Mouse (Mus musculus): ENCODE results near the gene Zfp638.
"Not testable (repeated sequence)": the region's sequence is repeated elsewhere in the genome, so short reads cannot be mapped to it uniquely, and the experiment has no call there.

Zfp638 gene

GRCm38 (mm10) chr6:84014961-84015683, 148.2 kb downstream of the Zfp638 start:
- DNase-seq, result not testable (repeated sequence)

- DNase-seq, result no peak
Observed at GRCm38 (mm10) chr6:84016851-84017250, 149.9 kb downstream of the Zfp638 start.

- no peak for DNase-seq
Observed at GRCm38 (mm10) chr6:84017392-84017791, 150.5 kb downstream of the Zfp638 start.

- peak; percentile 34 for DNase-seq
Observed at GRCm38 (mm10) chr6:84018906-84019550, 152.1 kb downstream of the Zfp638 start.

GRCm38 (mm10) chr6:84020002-84020401, 153.1 kb downstream of the Zfp638 start:
- DNase-seq, result no peak

- no peak for DNase-seq
Observed at GRCm38 (mm10) chr6:84021990-84022389, 155.1 kb downstream of the Zfp638 start.

GRCm38 (mm10) chr6:84025636-84026035, 158.7 kb downstream of the Zfp638 start:
- DNase-seq, result no peak

- no peak for DNase-seq
Observed at GRCm38 (mm10) chr6:84028791-84029190, 161.9 kb downstream of the Zfp638 start.

GRCm38 (mm10) chr6:84029775-84030174, 162.9 kb downstream of the Zfp638 start:
- no peak for DNase-seq

- not testable (repeated sequence) for DNase-seq
Observed at GRCm38 (mm10) chr6:84032516-84032915, 165.6 kb downstream of the Zfp638 start.

Data from liver (tissue).